Mouse (Mus musculus) C2C12 (cell line): ENCODE data around the gene Rflnb.

ENCODE experiments used
- CEBPB ChIP-seq: IDR thresholded peaks from one replicate; pipeline ENCODE4 v1.6.1; 2011; ENCODE audit warnings: low read depth, mild to moderate bottlenecking, control low read depth, moderate library complexity
- CTCF ChIP-seq: IDR thresholded peaks from one replicate; pipeline ENCODE4 v1.5.1; 2011; ENCODE audit not compliant: control insufficient read depth, insufficient read depth, insufficient read length
- FOSL1 ChIP-seq: IDR thresholded peaks from one replicate; pipeline ENCODE4 v1.8.0; 2011; ENCODE audit warnings: mild to moderate bottlenecking, low read length; ENCODE audit not compliant: poor library complexity, insufficient read depth, severe bottlenecking
- MAX ChIP-seq: IDR thresholded peaks from one replicate; pipeline ENCODE4 v1.6.1; 2011; ENCODE audit warnings: mild to moderate bottlenecking, control low read depth
- MYOD1 ChIP-seq: IDR thresholded peaks from one replicate; pipeline ENCODE4 v1.6.1; 2011; ENCODE audit warnings: low read depth; ENCODE audit not compliant: control insufficient read depth, insufficient read length
- USF1 ChIP-seq: IDR thresholded peaks from one replicate; pipeline ENCODE4 v1.6.1; 2011; ENCODE audit warnings: low read depth, mild to moderate bottlenecking, control low read depth, moderate library complexity

DNA sequence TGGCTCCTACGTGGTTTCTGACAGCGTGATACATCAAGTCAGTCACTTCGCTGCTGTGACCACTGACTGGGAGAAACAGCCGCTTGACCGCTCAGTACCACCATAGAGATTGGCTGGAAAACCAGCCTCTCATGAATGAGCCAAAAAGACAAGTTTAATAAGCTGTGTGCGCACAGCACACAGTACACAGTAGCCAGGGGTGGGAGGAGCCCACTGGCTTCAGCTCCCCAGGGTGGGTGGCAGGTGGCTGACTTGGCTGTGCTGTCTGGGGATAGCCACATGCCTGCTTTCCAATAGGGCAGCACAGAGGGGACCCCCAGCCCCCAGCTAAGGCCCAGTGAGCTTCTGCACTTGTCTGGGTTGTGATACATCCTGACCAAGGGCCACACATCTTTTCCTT lies 16.9 kb upstream of the Rflnb start:
- TF ChIP-seq MYOD1 (no peak), CTCF (no peak), MAX (no peak), CEBPB (no peak), FOSL1 (no peak), USF1 (no peak)
